Mouse (Mus musculus) liver, adult 2 months (tissue): ENCODE measurements around the gene Cfap45. TPM values are rescaled to one million over a fixed set of nuclear protein-coding genes. Genes with fewer than 3 reads are reported as not detected.

Experiments used
- DNase-seq: peaks from one replicate; pipeline ENCODE4 v3.0.0-alpha.2; 2011; ENCODE audit warnings: low read depth, low spot score; ENCODE audit errors: extremely low read depth
- H3K27ac ChIP-seq: fragments of 200-500 bp; replicated peaks from 2 replicates; pipeline ENCODE4 v1.5.1; 2012; ENCODE audit warnings: low read depth, mild to moderate bottlenecking, control low read depth, inconsistent platforms, low read length; ENCODE audit not compliant: insufficient read depth
- H3K27me3 ChIP-seq: fragments of 200-500 bp; 2 replicates; pipeline ENCODE4 v1.6.1; 2012; ENCODE audit warnings: mild to moderate bottlenecking, moderate library complexity, low read length, inconsistent platforms; ENCODE audit not compliant: control insufficient read depth, insufficient read depth
- H3K36me3 ChIP-seq: fragments of 200-500 bp; 2 replicates; pipeline ENCODE4 v1.6.1; 2012; ENCODE audit warnings: low read length, inconsistent platforms; ENCODE audit not compliant: control insufficient read depth, insufficient read depth
- H3K4me1 ChIP-seq: fragments of 200-500 bp; 2 replicates; pipeline ENCODE4 v1.6.1; 2011; ENCODE audit warnings: low read length; ENCODE audit not compliant: control insufficient read depth, insufficient read depth
- H3K4me3 ChIP-seq: fragments of 200-500 bp; 2 replicates; pipeline ENCODE4 v1.5.1; 2011; ENCODE audit warnings: low read depth, mild to moderate bottlenecking, control low read depth, low read length, moderate library complexity; ENCODE audit not compliant: insufficient read depth
- H3K79me2 ChIP-seq: fragments of 200-500 bp; 2 replicates; pipeline ENCODE4 v1.6.1; 2012; ENCODE audit warnings: inconsistent platforms, mild to moderate bottlenecking, low read length, moderate library complexity; ENCODE audit not compliant: control insufficient read depth, insufficient read depth
- H3K9ac ChIP-seq: fragments of 200-500 bp; 2 replicates; pipeline ENCODE4 v1.6.1; 2012; ENCODE audit warnings: low read depth, mild to moderate bottlenecking, control low read depth, inconsistent platforms, low read length
- CTCF ChIP-seq: fragments of 200-500 bp; IDR thresholded peaks from 2 replicates; pipeline ENCODE4 v1.5.1; 2011; ENCODE audit warnings: low read depth, low read length, control low read depth
- POLR2A ChIP-seq: fragments of 200-500 bp; IDR thresholded peaks from 2 replicates; pipeline ENCODE4 v1.6.1; 2011; ENCODE audit warnings: low read length, control low read depth; ENCODE audit not compliant: insufficient read depth; ENCODE audit errors: extremely low read depth
- WGBS: fragments of 180-500 bp; shearing (Covaris S2); methylation state at CpG from one replicate; pipeline ENCODE4 v1.1.7; 2018; 5-methylcytosine and 5-hydroxymethylcytosine counted together
- polyA plus RNA-seq: library from polyadenylated mRNA; depleted of rRNA; stranded (reverse); fragments of >200 nt; gene quantifications from 2 replicates; pipeline ENCODE4 v1.2.3, GENCODE M21; 2012
- total RNA-seq: library from RNA; depleted of rRNA; stranded (reverse); fragments of >200 nt; gene quantifications from 2 replicates; pipeline ENCODE4 v1.2.3, GENCODE M21; 2014

The Cfap45 gene
- total and polyA plus RNA-seq, 2 experiments: 0.09 TPM; not detected in 1

GRCm38 (mm10) chr1:172519644-172520043, 957 bp upstream of the Cfap45 start:
- 49% methylated on average over 6 of the region's 6 CpGs for WGBS
- Histone ChIP-seq H3K9ac (no peak overlapping the region), H3K79me2 (no peaks in the 10 kb centered on the region), H3K4me1 (peaks cover 7% of the 10 kb centered on the region; the same call in 1 of the 2 replicates), H3K4me3 (no peak overlapping the region), H3K27ac (no peak overlapping the region), H3K27me3 (no peaks in the 10 kb centered on the region), H3K36me3 (no peaks in the 10 kb centered on the region)
- TF ChIP-seq POLR2A (no peak), CTCF (no peak)
- DNase-seq: no peak

- Histone ChIP-seq H3K4me1 (peaks cover 2% of the 10 kb centered on the region), H3K4me3 (no peak overlapping the region), H3K9ac (no peak overlapping the region), H3K27me3 (no peaks in the 10 kb centered on the region), H3K36me3 (no peaks in the 10 kb centered on the region), H3K27ac (no peak overlapping the region), H3K79me2 (no peaks in the 10 kb centered on the region)
- 76% methylated on average over 7 of the region's 7 CpGs for WGBS
- TF ChIP-seq CTCF: no peak
- TF ChIP-seq POLR2A: no peak
- no peak for DNase-seq
These were observed 1.9 kb downstream of the Cfap45 start for GRCm38 (mm10) chr1:172522524-172522923.

GRCm38 (mm10) chr1:172523699-172524101, 3.1 kb downstream of the Cfap45 start:
- Histone ChIP-seq H3K79me2 (no peaks in the 10 kb centered on the region), H3K27ac (no peak overlapping the region), H3K4me3 (no peak overlapping the region), H3K36me3 (no peaks in the 10 kb centered on the region), H3K27me3 (no peaks in the 10 kb centered on the region), H3K4me1 (peaks cover 2% of the 10 kb centered on the region), H3K9ac (no peak overlapping the region)
- 64% methylated on average over 12 of the region's 12 CpGs for WGBS
- DNase-seq: no peak
- TF ChIP-seq CTCF (no peak), POLR2A (no peak)

- peaks cover 2% of the 10 kb centered on the region for H3K4me1 ChIP-seq
- H3K36me3 ChIP-seq: no peaks in the 10 kb centered on the region
- H3K79me2 ChIP-seq: no peaks in the 10 kb centered on the region
- peak overlapping the region; percentile 5; the same call in 1 of the 2 replicates for H3K27ac ChIP-seq
- no peak overlapping the region for H3K9ac ChIP-seq
- 52% methylated on average over 15 of the region's 15 CpGs for WGBS
- no peaks in the 10 kb centered on the region for H3K27me3 ChIP-seq
- no peak overlapping the region for H3K4me3 ChIP-seq
- no peak for DNase-seq
- TF ChIP-seq POLR2A (no peak), CTCF (0 out of 2 replicates have a peak, but pooled peaks have one; percentile 7)
These were observed 4.6 kb downstream of the Cfap45 start for GRCm38 (mm10) chr1:172525027-172525764.

- Histone ChIP-seq H3K9ac (peak overlapping the region; percentile 16; the same call in 1 of the 2 replicates), H3K36me3 (no peaks in the 10 kb centered on the region), H3K27me3 (no peaks in the 10 kb centered on the region), H3K4me3 (peak overlapping the region; percentile 5; the same call in 1 of the 2 replicates), H3K79me2 (no peaks in the 10 kb centered on the region), H3K4me1 (peaks cover 2% of the 10 kb centered on the region), H3K27ac (peak overlapping the region; percentile 84)
- WGBS: 53% methylated on average over 7 of the region's 7 CpGs
- TF ChIP-seq POLR2A: no peak
- TF ChIP-seq CTCF: no peak
- DNase-seq: no peak
These were observed 5.4 kb downstream of the Cfap45 start for GRCm38 (mm10) chr1:172525971-172526370.
